Mouse (Mus musculus) forebrain, embryonic 15.5 days (tissue): ENCODE data around the gene Best1. TPM values are rescaled to one million over a fixed set of nuclear protein-coding genes. Genes with fewer than 3 reads are reported as not detected.
A peak's percentile ranks its signal among the peaks of the same experiment; 100 is the strongest.
"Not testable (repeated sequence)": the region's sequence is repeated elsewhere in the genome, so short reads cannot be mapped to it uniquely, and the experiment has no call there.

Source experiments
- ATAC-seq: fragments of 200-750 bp; cut with Nextera tagmentation; replicated peaks from 2 replicates; pipeline ENCODE4 v1.8.0; 2017; ENCODE audit warnings: mild to moderate bottlenecking, moderate TSS enrichment, moderate library complexity
- H3K27ac ChIP-seq: fragments of 300-500 bp; sonication (generic); replicated peaks from 2 replicates; pipeline ENCODE4 v1.5.1; 2015; ENCODE audit warnings: mild to moderate bottlenecking, inconsistent platforms
- H3K27me3 ChIP-seq: fragments of 300-500 bp; sonication (generic); 2 replicates; pipeline ENCODE4 v1.6.1; 2015; ENCODE audit warnings: inconsistent platforms
- H3K36me3 ChIP-seq: fragments of 300-500 bp; sonication (generic); 2 replicates; pipeline ENCODE4 v1.6.1; 2015; ENCODE audit warnings: mild to moderate bottlenecking, inconsistent platforms
- H3K4me1 ChIP-seq: fragments of 300-500 bp; sonication (generic); 2 replicates; pipeline ENCODE4 v1.6.1; 2015; ENCODE audit warnings: inconsistent platforms
- H3K4me2 ChIP-seq: fragments of 300-500 bp; sonication (generic); replicated peaks from 2 replicates; pipeline ENCODE4 v1.6.1; 2015; ENCODE audit warnings: mild to moderate bottlenecking, inconsistent platforms
- H3K4me3 ChIP-seq: fragments of 300-500 bp; sonication (generic); 2 replicates; pipeline ENCODE4 v1.5.1; 2015; ENCODE audit warnings: mild to moderate bottlenecking, inconsistent platforms
- H3K9ac ChIP-seq: fragments of 300-500 bp; sonication (generic); replicated peaks from 2 replicates; pipeline ENCODE4 v1.6.1; 2015; ENCODE audit warnings: mild to moderate bottlenecking, inconsistent platforms
- H3K9me3 ChIP-seq: fragments of 300-500 bp; sonication (generic); 2 replicates; pipeline ENCODE4 v1.6.1; 2016; ENCODE audit warnings: inconsistent platforms
- WGBS: fragments of 180-500 bp; shearing (Covaris S2); methylation state at CpG from one replicate; pipeline ENCODE4 v1.1.7; 2015; ENCODE audit warnings: mixed read lengths; 5-methylcytosine and 5-hydroxymethylcytosine counted together
- polyA plus RNA-seq: library from polyadenylated mRNA; unstranded; fragments of >200 nt; fragmentation: Nextera tagmentation; extraction: Ambion mirVana; gene quantifications from 2 replicates; pipeline ENCODE4 v1.2.1, GENCODE M21; 2015

Best1 gene
- polyA plus RNA-seq, 1 experiment from 2014 or later: 1.3 TPM

GRCm38 (mm10) chr19:9985190-9985899, 16.1 kb downstream of the Best1 start:
- Histone ChIP-seq H3K4me2 (no peak overlapping the region), H3K27me3 (no peaks in the 10 kb centered on the region), H3K27ac (no peak overlapping the region), H3K4me1 (peaks cover 28% of the 10 kb centered on the region), H3K9ac (no peak overlapping the region), H3K36me3 (peaks cover 20% of the 10 kb centered on the region), H3K9me3 (no peaks in the 10 kb centered on the region), H3K4me3 (no peak overlapping the region)
- WGBS: 93% methylated on average over 6 of the region's 6 CpGs
- ATAC-seq: no peak

DNA sequence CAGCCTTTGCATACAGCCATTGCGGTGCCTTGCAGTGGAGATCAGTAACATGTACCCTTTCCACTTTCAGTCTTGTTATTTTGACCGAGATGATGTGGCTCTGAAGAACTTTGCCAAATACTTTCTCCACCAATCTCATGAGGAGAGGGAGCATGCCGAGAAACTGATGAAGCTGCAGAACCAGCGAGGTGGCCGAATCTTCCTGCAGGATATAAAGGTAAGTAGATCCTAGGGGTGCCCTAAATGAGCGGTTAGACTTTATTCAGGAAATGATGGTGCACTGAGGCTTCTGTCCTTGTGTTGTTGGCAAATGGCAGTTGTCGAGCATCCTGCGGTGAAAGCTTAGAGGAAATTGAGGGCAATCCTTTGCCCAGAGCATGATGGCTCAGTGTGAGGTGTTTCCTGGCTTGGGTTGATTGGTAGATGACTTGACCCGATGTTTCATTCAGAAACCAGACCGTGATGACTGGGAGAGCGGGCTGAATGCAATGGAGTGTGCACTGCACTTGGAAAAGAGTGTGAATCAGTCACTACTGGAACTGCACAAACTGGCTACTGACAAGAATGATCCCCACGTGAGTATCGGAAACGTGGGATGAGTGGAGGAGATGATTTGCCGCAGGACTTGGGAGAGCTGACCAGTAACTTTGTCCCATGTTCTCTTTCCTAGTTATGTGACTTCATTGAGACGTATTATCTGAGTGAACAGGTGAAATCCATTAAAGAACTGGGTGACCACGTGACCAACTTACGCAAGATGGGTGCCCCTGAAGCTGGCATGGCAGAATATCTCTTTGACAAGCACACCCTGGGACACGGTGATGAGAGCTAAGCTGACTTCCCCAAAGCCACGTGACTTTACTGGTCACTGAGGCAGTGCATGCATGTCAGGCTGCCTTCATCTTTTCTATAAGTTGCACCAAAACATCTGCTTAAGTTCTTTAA, 17.1 kb downstream of the Best1 start:
- Histone ChIP-seq H3K27ac (no peak overlapping the region), H3K4me3 (peak overlapping the region; percentile 63), H3K4me1 (peaks cover 28% of the 10 kb centered on the region), H3K4me2 (peak overlapping the region; percentile 59), H3K9me3 (no peaks in the 10 kb centered on the region), H3K36me3 (peaks cover 20% of the 10 kb centered on the region), H3K9ac (no peak overlapping the region), H3K27me3 (no peaks in the 10 kb centered on the region)
- WGBS: 93% methylated on average over 20 of the region's 20 CpGs
- ATAC-seq: no peak

DNA sequence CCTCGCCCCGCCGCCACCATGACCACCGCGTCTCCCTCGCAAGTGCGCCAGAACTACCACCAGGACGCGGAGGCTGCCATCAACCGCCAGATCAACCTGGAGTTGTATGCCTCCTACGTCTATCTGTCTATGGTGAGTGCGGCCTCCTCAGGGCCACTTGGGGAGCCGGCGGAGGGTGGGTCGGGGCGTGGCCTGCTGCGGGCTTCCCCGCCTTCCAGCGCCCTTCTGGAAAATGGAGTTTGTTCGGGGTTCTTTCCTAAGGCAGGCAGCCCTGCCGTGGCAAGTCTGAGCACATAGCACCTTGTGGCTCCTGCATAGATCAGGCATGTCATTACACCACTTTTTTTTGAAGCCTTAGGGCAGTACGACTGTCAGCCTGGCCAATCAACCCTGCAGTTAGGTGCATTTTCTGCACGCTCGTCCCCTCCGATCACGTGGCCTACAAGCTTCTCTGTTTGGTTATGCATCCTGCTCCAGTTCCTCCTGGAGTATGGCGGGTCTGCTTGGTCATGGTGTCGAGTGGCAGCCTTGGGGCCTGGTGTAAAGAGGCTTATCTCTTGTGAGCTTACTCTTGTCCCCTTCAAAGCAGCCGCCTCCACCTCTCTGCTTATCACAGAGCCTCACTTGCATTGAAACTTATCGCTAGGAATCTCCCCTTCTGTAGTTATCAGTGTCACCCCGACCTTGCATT, 18.4 kb downstream of the Best1 start:
- WGBS: under 1% methylated on average over 31 of the region's 31 CpGs
- ATAC-seq: peak; percentile 78
- peak overlapping the region; percentile 59 for H3K4me2 ChIP-seq
- H3K27me3 ChIP-seq: no peaks in the 10 kb centered on the region
- no peaks in the 10 kb centered on the region for H3K9me3 ChIP-seq
- peak overlapping the region; percentile 83 for H3K9ac ChIP-seq
- peak overlapping the region; percentile 94 for H3K27ac ChIP-seq
- H3K4me1 ChIP-seq: peaks cover 31% of the 10 kb centered on the region
- H3K36me3 ChIP-seq: peaks cover 20% of the 10 kb centered on the region
- peak overlapping the region; percentile 63 for H3K4me3 ChIP-seq

DNA sequence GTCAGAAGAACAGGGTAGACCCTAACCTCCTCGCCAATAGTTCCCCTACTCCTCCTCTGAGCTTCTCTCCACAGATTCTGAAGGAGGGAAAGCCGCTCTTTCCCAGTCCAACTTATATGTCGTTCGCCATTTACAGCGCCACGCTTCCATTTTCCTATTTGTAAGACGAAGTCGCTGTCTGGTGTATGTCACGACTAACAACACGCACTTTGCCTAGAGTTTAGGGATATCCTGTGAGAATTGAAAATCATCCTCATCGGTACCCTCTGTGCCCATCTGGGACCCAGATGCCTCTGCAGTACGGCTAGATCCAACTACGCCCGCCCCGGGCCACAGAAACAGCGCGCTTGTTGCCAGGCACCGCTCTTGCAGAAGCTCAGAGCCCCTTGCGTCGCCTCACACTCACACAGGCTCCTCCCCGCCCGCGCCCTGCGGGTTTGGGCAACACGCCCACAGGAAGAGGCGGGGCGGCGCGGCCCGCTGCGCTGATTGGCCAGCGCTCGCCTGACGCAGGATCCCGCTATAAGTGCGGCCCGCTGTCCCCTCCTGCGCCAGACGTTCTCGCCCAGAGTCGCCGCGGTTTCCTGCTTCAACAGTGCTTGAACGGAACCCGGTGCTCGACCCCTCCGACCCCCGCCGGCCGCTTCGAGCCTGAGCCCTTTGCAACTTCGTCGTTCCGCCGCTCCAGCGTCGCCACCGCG, 19.1 kb downstream of the Best1 start:
- under 1% methylated on average over 59 of the region's 59 CpGs for WGBS

DNA sequence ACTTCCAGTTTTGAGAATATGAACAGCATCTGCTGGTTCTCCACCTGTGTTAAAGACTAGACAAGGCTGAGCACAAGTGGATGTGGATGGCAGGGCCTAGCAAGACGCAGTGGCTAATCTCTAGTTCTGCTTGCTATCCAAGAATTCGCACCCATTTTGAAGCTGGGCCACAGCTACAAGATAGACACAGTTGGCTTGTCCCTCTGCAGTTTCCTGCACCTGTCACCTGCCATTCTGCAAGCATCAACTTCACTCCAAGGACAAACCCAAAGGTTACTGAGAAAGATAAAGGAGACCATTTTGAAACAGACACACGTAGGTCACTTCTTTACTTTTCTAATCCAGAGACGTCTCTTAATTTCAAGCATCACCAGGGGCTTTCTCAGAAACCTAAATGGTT, 19.8 kb downstream of the Best1 start:
- H3K9ac ChIP-seq: peak overlapping the region; percentile 51; the same call in 1 of the 2 replicates
- H3K27me3 ChIP-seq: no peaks in the 10 kb centered on the region

More for the DNA sequence above, 19.1 kb downstream of the Best1 start:
- peak; percentile 99 for ATAC-seq
- H3K9ac ChIP-seq: peak overlapping the region; percentile 83
- H3K9me3 ChIP-seq: no peaks in the 10 kb centered on the region
- peaks cover 31% of the 10 kb centered on the region for H3K4me1 ChIP-seq
- peak overlapping the region; percentile 63 for H3K4me3 ChIP-seq
- H3K27ac ChIP-seq: peak overlapping the region; percentile 94
- peaks cover 20% of the 10 kb centered on the region for H3K36me3 ChIP-seq
- H3K4me2 ChIP-seq: peak overlapping the region; percentile 59
- H3K27me3 ChIP-seq: no peaks in the 10 kb centered on the region

DNA sequence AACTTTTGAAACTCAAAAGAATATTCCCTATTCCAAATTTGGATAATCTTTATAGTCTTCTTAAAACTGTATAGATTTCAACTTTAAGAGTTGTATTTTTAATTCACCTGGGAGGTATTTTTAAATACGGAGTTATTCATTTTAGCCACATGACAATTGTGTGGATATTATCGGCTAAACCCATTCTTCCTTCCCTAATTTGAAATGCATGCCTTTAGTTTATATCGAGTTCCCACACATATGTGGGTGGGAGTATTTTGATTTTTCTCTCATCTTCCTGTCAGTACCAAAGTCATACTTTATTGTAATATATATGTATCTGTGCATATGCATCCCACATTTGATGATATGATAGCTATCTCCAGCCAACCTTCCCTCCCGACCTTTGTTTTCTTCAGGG, 21.2 kb downstream of the Best1 start, which contains the start of gene Fth1:
Fth1 (plus strand) TSS at position 341 of the 400 bp plus-strand sequence.
- no peaks in the 10 kb centered on the region for H3K27me3 ChIP-seq
- ATAC-seq: no peak
- peaks cover 31% of the 10 kb centered on the region for H3K4me1 ChIP-seq
- H3K27ac ChIP-seq: no peak within 1 kb of the TSS
- peaks cover 11% of the 10 kb centered on the region for H3K36me3 ChIP-seq
- H3K9ac ChIP-seq: no peak within 1 kb of the TSS
- no peak within 1 kb of the TSS for H3K4me2 ChIP-seq
- no peak within 1 kb of the TSS for H3K4me3 ChIP-seq
- H3K9me3 ChIP-seq: no peaks in the 10 kb centered on the region
- WGBS: 90% methylated on average over 4 of the region's 4 CpGs

More for the DNA sequence above, 19.8 kb downstream of the Best1 start:
- Histone ChIP-seq H3K36me3 (peaks cover 20% of the 10 kb centered on the region), H3K9me3 (no peaks in the 10 kb centered on the region), H3K4me2 (peak overlapping the region; percentile 59), H3K4me1 (peaks cover 31% of the 10 kb centered on the region), H3K27ac (peak overlapping the region; percentile 94), H3K4me3 (peak overlapping the region; percentile 63)
- 68% methylated on average over 4 of the region's 4 CpGs for WGBS
- ATAC-seq: no peak

DNA sequence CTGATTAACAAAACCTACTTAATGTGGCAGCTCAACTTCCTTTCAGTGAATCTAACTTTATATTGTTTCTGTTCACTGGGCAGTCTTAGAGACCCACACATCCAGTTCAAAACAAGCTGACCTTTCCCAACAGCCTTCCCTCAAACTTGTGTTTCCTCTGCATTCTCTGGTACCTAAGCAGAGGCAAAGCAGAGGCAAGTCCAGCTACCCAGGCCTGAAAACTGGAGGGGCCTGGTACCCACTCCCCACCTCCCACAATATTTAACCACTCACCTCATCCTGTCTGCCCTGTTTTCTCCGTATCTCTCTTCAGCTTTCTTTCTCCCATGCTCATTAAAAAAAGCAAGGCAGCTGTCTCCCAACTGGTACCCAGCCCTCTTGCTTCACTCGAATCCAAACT, 22.3 kb downstream of the Best1 start:
- no peak overlapping the region for H3K4me3 ChIP-seq
- H3K4me1 ChIP-seq: peaks cover 25% of the 10 kb centered on the region
- 79% methylated on average over 2 of the region's 2 CpGs for WGBS
- H3K36me3 ChIP-seq: peaks cover under 1% of the 10 kb centered on the region
- H3K9me3 ChIP-seq: no peaks in the 10 kb centered on the region
- no peak for ATAC-seq
- H3K4me2 ChIP-seq: no peak overlapping the region
- no peak overlapping the region for H3K9ac ChIP-seq
- no peaks in the 10 kb centered on the region for H3K27me3 ChIP-seq
- no peak overlapping the region for H3K27ac ChIP-seq

DNA sequence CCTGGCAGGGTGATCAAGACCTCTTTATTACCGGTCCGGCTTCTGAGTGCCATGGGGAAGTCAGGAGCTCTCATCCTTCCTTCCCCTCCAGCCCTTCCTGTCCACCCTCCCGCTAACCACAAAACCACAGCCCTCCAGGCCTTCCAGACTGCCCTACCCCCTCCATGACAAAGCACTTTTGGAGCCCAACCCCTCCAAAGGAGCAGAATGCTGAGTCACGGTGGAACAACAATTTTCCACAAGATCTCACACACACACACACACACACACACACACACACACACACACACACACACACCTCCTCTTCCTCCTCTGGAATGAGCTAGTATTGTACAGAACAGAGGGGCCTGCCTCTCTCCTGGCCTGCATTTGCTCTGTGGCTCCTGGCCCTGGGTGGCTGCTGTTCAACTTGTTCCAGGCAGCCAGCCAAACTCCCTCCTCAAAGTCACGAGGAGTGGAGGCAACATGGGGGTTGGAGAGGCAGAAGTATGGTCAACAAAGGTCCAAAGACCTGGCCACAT, 22.9 kb downstream of the Best1 start:
- Histone ChIP-seq H3K9me3 (no peaks in the 10 kb centered on the region), H3K36me3 (no peaks in the 10 kb centered on the region), H3K27ac (no peak overlapping the region), H3K4me1 (peaks cover 18% of the 10 kb centered on the region), H3K9ac (no peak overlapping the region), H3K4me2 (no peak overlapping the region), H3K4me3 (no peak overlapping the region), H3K27me3 (no peaks in the 10 kb centered on the region)
- no peak for ATAC-seq
- WGBS: 64% methylated on average over 5 of the region's 5 CpGs

- WGBS: 89% methylated on average over 10 of the region's 10 CpGs
- peaks cover 14% of the 10 kb centered on the region for H3K4me1 ChIP-seq
These were observed 24.3 kb downstream of the Best1 start for GRCm38 (mm10) chr19:9977085-9977484.

GRCm38 (mm10) chr19:9974853-9975252, 26.6 kb downstream of the Best1 start:
- H3K36me3 ChIP-seq, H3K4me1 ChIP-seq, H3K9me3 ChIP-seq, H3K27ac ChIP-seq, H3K4me3 ChIP-seq, H3K4me2 ChIP-seq, H3K9ac ChIP-seq, H3K27me3 ChIP-seq, ATAC-seq: not testable (repeated sequence)
- WGBS: 64% methylated on average over 2 of the region's 2 CpGs

More at GRCm38 (mm10) chr19:9977085-9977484, 24.3 kb downstream of the Best1 start:
- H3K4me3 ChIP-seq: no peak overlapping the region
- H3K27me3 ChIP-seq: no peaks in the 10 kb centered on the region
- H3K36me3 ChIP-seq: no peaks in the 10 kb centered on the region
- H3K9ac ChIP-seq: no peak overlapping the region
- H3K9me3 ChIP-seq: no peaks in the 10 kb centered on the region
- ATAC-seq: no peak
- no peak overlapping the region for H3K27ac ChIP-seq
- no peak overlapping the region for H3K4me2 ChIP-seq

DNA sequence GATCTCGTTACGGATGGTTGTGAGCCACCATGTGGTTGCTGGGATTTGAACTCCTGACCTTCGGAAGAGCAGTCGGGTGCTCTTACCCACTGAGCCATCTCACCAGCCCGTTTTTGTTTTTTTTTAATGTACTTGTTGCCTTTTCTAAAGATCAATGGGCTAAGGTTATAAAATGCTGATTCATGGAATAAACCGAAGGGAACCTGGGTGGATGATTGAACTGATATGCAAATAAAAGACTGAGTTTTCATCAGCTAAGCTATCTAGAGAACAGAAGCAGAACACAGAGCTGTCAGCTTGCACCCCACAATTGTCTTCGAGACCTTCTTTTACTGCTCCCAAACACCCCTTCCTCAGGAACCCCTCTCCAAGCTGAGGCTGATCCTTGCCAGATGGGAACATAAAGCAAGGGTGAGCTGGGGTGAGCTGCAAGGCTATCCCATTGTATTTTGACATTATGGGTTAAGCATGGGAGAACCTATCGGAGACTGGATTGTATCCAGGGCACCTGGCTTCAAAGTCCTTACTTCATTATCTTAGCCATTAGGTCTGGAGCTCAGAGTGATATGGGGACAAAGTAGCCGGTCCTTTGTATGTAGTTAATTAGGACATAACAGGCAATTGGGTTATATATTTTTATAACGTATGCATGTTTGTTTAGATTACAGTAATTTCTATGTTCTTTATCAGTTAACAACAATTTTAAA, 33.2 kb downstream of the Best1 start:
- Histone ChIP-seq H3K36me3 (no peaks in the 10 kb centered on the region), H3K4me1 (no peaks in the 10 kb centered on the region), H3K4me2 (no peak overlapping the region), H3K4me3 (no peak overlapping the region), H3K27ac (no peak overlapping the region), H3K9me3 (no peaks in the 10 kb centered on the region), H3K9ac (no peak overlapping the region), H3K27me3 (no peaks in the 10 kb centered on the region)
- no peak for ATAC-seq
- WGBS: 84% methylated on average over 10 of the region's 10 CpGs
